Mouse (Mus musculus): Measurements from ENCODE around the gene Nckap5.

DNA sequence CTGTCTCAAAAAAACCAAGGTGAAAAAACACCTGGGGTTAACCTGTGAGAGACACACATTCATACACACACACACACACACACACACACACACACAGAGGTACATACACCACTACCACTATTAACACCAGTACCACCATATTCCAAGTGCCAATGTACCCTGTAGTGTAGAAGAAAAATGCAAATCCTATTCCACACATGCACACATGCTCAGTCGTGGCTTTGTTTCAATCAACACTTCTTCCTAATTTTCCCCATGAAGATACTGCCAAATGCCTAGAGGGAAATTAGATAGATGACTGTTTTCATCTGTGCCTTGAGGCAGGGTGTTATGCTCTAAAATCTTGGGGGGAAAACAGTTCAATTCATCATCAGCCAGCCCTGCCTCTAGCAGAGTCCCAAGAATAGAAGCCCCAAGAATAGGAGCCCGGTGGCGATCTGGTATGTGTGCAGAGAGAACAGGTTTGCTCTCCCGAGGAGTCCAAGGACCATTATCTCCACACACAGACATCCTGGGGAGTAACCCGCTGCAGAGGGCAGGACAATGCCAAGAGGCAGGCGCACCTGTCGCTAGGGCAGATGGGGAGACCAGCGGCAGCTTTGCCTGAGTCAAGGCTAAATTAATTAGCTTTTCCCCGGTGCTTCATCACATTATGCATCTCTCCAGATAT, 376.0 kb downstream of the Nckap5 start:
- TF ChIP-seq POLR2A (IDR thresholded peaks at IDR 0.05; ENCODE audit: extremely low read depth, insufficient read depth, low read length) = no peak
- no peak for TF ChIP-seq CTCF (IDR thresholded peaks at IDR 0.05; ENCODE audit: low read depth, low read length)

All from liver, adult 2 months (tissue).